Mouse (Mus musculus): ENCODE measurements around the gene Eps15l1. TPM values are rescaled to one million over a fixed set of nuclear protein-coding genes. Genes with fewer than 3 reads are reported as not detected.

Eps15l1 gene
- total RNA-seq (2015; ENCODE audit: low replicate concordance) (141 and 151 TPM in 2 replicates), total RNA-seq (2017; ENCODE audit: low replicate concordance) (109 and 118 TPM in 2 replicates)

GRCm38 (mm10) chr8:72421362-72422335 lies at the start of gene Eps15l1:
Gene Eps15l1, minus strand, starts transcription at chr8:72421460.
- peak; percentile 90 for ATAC-seq (replicated peaks; ENCODE audit: low FRiP score, poor library complexity, severe bottlenecking)

GRCm38 (mm10) chr8:72470684-72471083 lies 49.4 kb upstream of the Eps15l1 start:
- ATAC-seq (replicated peaks; ENCODE audit: low FRiP score, poor library complexity, severe bottlenecking): no peak

GRCm38 (mm10) chr8:72469984-72470383 lies 48.7 kb upstream of the Eps15l1 start:
- ATAC-seq (replicated peaks; ENCODE audit: low FRiP score, poor library complexity, severe bottlenecking): no peak

GRCm38 (mm10) chr8:72469243-72469642 lies 48.0 kb upstream of the Eps15l1 start:
- no peak for ATAC-seq (replicated peaks; ENCODE audit: low FRiP score, poor library complexity, severe bottlenecking)

GRCm38 (mm10) chr8:72464211-72464610 lies 43.0 kb upstream of the Eps15l1 start:
- no peak for ATAC-seq (replicated peaks; ENCODE audit: low FRiP score, poor library complexity, severe bottlenecking)

GRCm38 (mm10) chr8:72459881-72460533 lies 38.7 kb upstream of the Eps15l1 start:
- ATAC-seq (replicated peaks; ENCODE audit: low FRiP score, poor library complexity, severe bottlenecking): no peak

- no peak for ATAC-seq (replicated peaks; ENCODE audit: low FRiP score, poor library complexity, severe bottlenecking)
These were observed 37.2 kb upstream of the Eps15l1 start for GRCm38 (mm10) chr8:72458457-72458856.

- ATAC-seq (replicated peaks; ENCODE audit: low FRiP score, poor library complexity, severe bottlenecking): no peak
These were observed 36.5 kb upstream of the Eps15l1 start for GRCm38 (mm10) chr8:72457806-72458205.

- ATAC-seq (replicated peaks; ENCODE audit: low FRiP score, poor library complexity, severe bottlenecking): no peak
These were observed 34.1 kb upstream of the Eps15l1 start for GRCm38 (mm10) chr8:72455317-72455716.

- no peak for ATAC-seq (replicated peaks; ENCODE audit: low FRiP score, poor library complexity, severe bottlenecking)
These were observed 32.6 kb upstream of the Eps15l1 start for GRCm38 (mm10) chr8:72453904-72454303.

GRCm38 (mm10) chr8:72451516-72451915 lies 30.3 kb upstream of the Eps15l1 start:
- ATAC-seq (replicated peaks; ENCODE audit: low FRiP score, poor library complexity, severe bottlenecking): no peak

GRCm38 (mm10) chr8:72445071-72445470 lies 23.8 kb upstream of the Eps15l1 start:
- no peak for ATAC-seq (replicated peaks; ENCODE audit: low FRiP score, poor library complexity, severe bottlenecking)

GRCm38 (mm10) chr8:72443994-72444350 lies 22.7 kb upstream of the Eps15l1 start:
- peak; percentile 46 for ATAC-seq (replicated peaks; ENCODE audit: low FRiP score, poor library complexity, severe bottlenecking)

- ATAC-seq (replicated peaks; ENCODE audit: low FRiP score, poor library complexity, severe bottlenecking): peak; percentile 100
These were observed 22.2 kb upstream of the Eps15l1 start, which contains the start of the genes Calr3 and 1700030K09Rik for GRCm38 (mm10) chr8:72443338-72443993. Gene Calr3, minus strand, starts transcription at chr8:72443870. Gene 1700030K09Rik, plus strand, starts transcription at chr8:72443880.

- no peak for ATAC-seq (replicated peaks; ENCODE audit: low FRiP score, poor library complexity, severe bottlenecking)
These were observed 17.2 kb upstream of the Eps15l1 start for GRCm38 (mm10) chr8:72438248-72439015.

- ATAC-seq (replicated peaks; ENCODE audit: low FRiP score, poor library complexity, severe bottlenecking): peak; percentile 92
These were observed 13.7 kb upstream of the Eps15l1 start for GRCm38 (mm10) chr8:72434952-72435351.

GRCm38 (mm10) chr8:72429676-72430075 lies 8.4 kb upstream of the Eps15l1 start:
- ATAC-seq (replicated peaks; ENCODE audit: low FRiP score, poor library complexity, severe bottlenecking): no peak

GRCm38 (mm10) chr8:72422926-72423325 lies 1.7 kb upstream of the Eps15l1 start:
- no peak for ATAC-seq (replicated peaks; ENCODE audit: low FRiP score, poor library complexity, severe bottlenecking)

GRCm38 (mm10) chr8:72420571-72421361 lies 494 bp downstream of the Eps15l1 start:
- peak; percentile 63 for ATAC-seq (replicated peaks; ENCODE audit: low FRiP score, poor library complexity, severe bottlenecking)

Data from erythroid progenitor cell, adult 5-6 weeks (primary cell).